Mouse (Mus musculus) spleen, adult 12 weeks (tissue): ENCODE results near the gene Hrc.

Source experiments
- DNase-seq: peaks from one replicate; pipeline ENCODE4 v3.0.0; 2022; ENCODE audit warnings: low spot score

Hrc gene

DNA sequence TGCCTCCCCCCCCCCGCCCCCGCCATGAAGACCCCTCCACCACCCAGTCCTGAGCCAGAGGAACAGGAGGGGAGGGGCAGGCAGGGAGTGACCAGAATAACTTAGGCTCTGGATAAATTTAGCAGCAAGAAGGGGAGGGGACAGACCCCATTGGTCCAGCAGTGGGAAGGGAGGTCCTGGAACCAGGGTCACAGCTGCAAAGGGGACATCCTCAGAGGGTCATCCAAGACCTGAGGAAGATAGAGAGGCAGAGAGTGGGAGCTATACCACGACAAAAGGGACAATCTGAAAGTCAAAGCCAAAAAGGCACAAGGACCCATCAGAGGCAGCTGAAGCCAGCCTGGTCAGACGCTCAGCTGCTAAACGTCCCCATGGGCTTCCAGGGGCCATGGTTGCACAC, at the start of gene Hrc:
Hrc (plus strand) TSS at position 235 of the 400 bp plus-strand sequence.
- DNase-seq, result no peak

- DNase-seq, result no peak
Observed at GRCm38 (mm10) chr7:45286486-45286885, 48.6 kb upstream of the Hrc start.

DNA sequence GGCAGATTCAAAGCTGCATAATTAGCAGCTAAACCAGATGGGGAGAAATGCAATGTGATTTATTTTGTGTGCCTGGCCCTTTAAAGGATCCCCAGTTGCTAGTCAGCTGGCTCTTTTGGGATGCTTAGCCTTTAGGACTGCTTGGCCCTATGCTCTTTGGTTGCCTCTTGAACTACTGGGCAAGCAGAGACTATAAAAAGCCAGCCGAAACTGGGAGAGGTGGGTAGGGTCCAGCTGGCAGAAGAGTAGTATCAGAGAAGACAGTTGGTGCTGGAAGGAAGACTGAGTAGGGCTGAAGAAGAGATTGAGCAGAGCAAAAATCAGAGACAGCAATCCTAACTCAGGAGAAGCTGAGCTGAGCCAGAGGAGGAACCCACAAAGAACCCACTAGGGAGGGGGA, 38.5 kb upstream of the Hrc start:
- DNase-seq, result no peak

DNA sequence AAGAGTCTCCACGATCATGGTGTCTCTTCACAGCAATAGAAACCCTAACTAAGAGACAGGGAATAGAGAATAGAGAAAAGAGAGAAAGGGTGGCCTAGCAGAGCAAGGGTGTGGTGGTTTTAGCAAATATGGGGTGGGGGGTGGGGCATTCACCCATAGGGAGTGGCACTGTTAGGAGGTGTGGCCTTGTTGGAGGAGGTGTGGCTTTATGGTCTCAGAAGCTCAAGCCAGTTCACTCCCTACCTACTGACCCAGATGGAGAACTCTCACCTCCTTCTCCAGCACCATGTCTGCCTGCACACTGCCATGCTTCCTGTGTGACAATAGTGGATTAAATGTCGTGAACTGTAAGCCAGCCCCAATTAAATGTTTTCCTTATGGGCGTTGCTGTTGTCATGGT, 37.5 kb upstream of the Hrc start:
- no peak for DNase-seq

- peak; percentile 43 for DNase-seq
Observed at GRCm38 (mm10) chr7:45299752-45300151, 35.3 kb upstream of the Hrc start.

DNA sequence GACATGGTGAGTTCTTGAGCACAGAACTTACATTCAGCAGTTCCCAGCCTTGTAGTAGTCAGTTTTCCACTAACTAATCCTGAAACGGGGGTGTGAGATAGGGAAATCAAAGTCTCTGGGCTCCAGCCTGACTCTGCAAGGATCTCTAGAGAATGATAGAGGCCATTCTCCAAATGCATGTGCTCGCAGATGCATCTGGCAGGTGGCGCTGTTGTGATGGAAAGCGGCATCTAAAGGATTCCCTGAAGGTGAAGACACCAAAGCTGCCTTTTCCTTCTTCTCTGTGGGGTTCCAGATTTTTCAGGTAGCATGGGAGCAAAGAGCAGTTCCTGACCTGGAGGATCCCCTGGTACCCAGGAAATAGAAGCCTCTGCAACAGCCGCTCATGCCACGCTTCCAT, 34.8 kb upstream of the Hrc start:
- DNase-seq, result no peak

DNA sequence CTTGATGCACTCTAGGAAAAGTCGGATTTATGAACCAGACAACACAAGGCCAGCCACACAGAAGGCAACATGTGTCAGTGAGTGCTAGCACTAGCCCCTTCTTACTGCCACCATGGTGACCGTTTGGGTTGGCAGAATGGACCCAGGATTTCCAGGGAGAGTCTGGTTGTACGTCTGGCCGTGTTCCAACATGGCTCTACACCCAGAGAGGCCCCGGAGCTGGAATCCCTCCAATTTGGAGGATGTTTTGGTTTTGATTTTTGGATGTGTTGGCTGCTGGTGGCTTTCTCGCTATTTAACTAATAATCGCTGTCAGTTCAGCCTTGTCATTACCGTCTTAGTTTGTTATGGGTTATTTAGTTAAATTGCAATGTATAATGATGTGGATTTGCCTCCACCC, 32.5 kb upstream of the Hrc start:
- no peak for DNase-seq

DNA sequence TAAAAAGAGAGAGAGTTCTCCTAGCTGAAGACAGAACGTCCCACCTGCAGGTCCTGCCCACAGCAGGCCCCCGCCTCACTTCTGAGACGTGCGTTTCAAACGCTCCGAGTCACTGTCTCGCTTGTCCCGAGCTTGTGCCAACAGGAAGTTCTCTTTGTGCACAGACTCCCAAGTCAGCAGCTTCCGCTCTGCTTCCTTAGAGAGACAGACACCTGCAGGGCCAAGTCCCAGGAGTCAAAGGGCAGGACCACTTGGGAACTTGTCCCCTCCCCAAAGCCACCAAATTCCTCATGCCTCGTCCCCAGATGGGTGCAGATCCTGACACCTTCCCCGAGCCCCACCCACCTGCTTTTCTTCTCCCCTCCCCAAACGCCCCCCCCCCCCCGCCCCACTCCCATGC, 30.2 kb upstream of the Hrc start:
- no peak for DNase-seq

DNA sequence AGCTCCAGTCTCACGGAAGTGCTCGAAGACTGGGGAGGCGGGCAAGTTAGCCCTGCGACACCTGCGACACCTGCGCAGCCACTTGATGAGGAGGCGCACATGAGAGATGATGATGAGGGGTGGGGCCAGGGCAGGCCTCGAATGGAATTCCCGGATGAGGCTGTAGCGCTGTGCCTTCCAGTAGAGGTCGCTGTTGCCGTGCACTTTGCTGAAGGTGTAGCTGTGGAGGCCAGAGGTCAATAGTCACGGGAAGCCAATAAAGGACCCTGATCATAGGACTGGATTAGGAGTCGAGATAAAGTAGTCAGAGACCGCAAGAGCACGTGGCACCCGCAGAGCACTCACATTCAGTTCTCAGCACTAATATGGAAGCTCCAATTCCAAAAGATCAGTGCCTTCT, 29.8 kb upstream of the Hrc start:
- no peak for DNase-seq

DNA sequence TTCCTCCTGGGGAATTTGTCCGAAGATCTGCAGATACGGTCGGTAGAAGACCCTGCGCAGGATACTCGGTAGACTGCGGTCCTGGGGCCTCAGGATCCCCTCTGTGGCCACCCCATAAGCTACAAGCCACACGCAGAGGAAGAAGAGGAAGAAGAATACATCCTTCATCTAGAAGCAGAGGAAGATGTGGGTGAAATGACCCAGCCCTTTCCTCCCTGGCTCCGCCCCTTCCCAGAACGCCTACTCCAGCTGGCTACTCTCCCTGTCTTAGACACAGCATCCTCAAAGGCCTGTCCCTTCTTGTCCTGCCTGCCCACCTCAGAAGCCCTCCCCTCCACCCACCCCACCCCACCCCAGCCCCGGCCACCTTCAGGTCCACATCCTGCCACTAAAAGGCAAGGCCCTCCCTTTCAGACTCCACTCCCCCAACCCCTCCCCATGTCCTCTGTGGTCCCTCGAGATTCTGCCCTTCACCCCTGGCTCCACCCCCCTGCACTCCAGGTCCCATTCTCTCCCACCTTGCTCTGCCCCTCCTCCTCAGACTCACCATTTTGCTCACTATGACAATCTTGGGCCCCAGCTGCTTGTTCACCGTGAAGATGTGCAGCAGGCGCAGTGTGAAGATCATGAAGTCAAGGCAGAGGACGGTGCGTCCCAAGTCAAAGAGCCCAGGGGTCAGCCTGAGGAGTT, 26.4 kb upstream of the Hrc start:
- DNase-seq, result no peak

DNA sequence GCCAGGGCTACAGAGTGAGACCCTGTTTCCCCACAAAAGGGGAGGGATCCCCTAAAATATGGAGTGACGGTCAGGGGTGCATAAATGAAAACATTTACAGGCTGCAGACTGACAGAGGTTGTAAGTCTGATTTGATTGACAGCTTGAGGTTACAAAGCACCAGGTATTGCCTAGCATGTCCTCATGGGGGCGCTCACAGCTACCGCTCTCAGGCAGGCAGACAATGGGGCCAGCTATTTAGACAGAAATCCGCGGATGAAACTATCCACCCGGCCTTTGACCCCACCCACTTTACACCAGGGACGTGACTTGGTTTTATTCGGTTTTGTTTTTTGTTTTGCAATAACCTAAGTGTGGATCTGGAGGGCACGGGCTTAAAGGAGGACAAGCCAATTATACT, 25.6 kb upstream of the Hrc start:
- DNase-seq, result no peak

DNA sequence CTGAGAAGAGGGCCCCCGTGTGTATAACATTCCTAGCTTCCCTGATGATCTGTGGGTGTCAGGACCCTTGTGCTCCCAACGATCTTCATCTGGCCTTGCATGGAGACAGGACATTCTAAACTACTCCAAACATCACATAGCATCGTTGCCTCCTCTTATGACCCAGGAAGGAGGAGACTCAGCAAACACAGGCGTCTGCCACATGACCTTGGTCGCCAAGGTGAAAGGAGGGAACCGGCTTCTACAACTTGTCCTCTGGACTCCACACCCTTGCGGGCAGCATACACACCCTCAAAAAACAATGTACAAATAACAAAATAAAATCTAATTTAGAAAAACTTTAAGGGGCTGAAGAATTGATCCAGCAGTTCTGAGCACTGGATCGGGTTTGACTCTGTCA, 23.1 kb upstream of the Hrc start:
- DNase-seq, result no peak

- no peak for DNase-seq
Observed at GRCm38 (mm10) chr7:45312686-45313453, 22.2 kb upstream of the Hrc start.

GRCm38 (mm10) chr7:45313495-45313894, 21.6 kb upstream of the Hrc start:
- DNase-seq, result no peak

DNA sequence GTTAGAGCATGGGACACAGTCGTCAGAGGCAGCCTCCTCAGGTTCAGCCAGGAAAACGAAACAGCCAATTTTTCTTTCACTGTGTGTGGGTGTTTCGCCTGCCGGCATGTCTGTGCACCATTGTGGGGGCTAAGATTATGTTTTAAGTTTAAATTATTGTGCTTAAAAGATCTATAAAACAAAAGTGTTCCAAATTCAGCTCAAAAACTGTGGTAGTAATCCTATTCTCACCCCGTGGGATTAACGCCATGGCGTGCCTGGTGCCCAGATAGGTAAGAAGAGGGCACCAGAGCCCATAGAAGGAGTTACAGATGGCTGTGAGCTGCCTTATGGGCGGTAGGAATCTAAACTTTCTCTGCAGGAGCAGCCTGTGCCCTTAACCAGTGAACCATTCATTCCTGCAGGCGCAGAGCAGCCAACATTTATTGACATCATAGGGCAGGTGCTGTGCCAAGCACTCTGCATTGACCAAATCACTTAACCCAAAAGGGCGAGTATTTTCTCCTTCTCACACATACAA, 19.8 kb upstream of the Hrc start:
- no peak for DNase-seq

- DNase-seq, result no peak
Observed at GRCm38 (mm10) chr7:45316536-45316935, 18.6 kb upstream of the Hrc start.

DNA sequence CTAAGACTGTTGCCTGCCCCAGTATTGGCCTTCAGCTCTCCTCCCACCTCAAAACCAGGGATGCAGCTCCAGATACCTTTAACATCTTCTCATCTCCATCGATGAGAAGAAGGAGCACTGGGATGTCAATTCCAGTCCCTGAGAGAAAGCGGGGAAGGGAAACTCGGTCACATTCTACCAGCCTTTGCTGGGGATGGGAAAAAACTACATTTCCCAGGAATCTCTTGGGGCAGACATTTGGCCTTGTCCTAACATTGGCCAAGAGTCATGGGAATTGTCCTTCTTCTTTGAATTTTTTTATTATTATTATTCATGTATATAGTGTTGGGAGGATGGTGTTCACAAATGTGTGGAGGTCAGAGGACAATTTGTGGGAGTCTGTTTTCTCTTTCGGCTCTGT, 12.8 kb upstream of the Hrc start:
- DNase-seq, result no peak

GRCm38 (mm10) chr7:45323069-45323468, 12.0 kb upstream of the Hrc start:
- DNase-seq, result no peak

- DNase-seq, result no peak
Observed at GRCm38 (mm10) chr7:45325800-45326199, 9.3 kb upstream of the Hrc start.

DNA sequence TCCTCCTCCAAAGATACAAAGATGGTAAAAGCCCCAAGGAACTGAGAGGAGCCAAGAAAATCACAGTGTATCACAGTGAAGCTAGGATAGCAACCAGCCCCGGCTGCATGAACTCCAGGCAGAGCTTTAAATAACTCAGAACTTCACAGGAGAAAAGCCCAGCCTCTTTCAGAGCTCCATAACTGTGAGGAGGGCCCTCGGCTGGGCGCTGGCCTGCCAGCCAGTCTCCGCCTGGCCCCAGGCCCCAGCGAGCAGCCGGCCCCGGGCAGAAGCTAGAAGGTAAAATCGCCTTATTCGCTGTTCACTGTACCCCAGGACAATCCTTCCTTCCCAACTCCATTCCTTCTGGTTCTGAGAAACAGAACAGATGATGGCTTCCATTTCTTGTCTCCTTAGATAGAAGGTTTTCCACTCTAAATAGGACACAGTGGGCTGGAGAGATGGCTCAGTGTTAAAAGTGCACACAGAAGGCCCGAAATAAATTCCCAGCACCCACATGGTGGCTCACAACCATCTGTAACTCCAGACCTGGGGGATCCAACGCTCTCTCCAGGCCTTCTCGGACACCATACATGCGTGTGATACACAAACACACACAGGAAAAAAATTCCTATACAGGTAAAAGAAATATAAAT, 6.1 kb upstream of the Hrc start:
- DNase-seq, result no peak

DNA sequence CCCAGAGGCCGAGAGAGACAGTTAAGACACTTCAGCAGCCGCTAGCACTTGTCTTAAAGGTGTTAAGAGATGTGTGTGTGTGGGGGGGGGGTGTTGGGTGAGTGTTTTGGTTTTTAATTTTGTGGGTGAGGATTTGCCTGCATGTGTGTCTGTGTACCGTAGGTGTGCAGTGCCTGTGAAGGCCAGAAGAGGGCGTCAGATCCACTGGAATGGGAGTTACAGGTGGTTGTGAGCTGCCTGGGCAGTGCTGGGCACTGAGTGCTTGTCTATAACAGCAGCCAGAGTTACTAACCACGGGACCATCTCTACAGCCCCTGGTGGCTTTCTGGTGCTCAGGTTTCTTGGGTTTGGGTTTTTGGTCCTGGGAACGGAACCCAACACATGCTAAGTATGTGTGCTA, 3.6 kb upstream of the Hrc start:
- no peak for DNase-seq

DNA sequence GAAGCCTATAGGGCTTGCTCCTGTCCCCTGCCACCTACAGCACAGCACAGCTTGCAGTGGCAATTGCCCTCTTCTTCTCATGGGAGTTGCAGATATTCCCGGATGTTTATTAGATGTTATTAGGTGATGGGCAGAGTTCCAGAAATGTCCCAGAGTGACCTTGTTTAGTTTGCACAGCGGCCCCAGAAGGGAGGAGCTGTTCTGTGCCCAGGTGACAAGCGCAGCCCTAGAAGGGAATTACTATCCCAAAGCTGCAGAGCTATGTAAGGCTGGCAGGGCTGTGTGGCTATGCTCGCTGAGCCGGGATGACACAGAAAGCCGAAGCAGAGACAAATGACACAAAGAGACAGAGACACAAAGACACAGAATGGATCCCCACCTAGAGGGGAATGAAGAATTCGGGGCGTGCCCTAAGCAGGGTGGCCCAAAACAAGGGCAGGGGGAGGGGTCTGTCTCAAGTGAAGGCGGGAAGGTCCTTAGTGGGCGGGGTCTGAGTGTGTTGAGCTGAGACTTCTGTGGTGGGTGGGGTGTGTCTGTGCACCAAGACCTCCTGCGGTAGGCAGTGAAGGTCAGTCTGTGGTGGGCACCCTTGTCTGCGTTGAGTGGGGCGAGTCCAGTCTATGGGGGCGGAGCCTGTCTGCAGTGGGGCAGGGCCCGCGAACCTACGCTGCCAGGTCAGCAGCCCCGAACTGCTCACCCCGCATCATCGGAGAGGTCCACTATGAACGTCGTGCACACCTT, 2.2 kb upstream of the Hrc start:
- no peak for DNase-seq
